Mouse (Mus musculus) olfactory bulb, adult 2 months (tissue): Measurements from ENCODE around the gene Cradd.

Experiments used
- CTCF ChIP-seq: fragments of 200-500 bp; IDR thresholded peaks from 2 replicates; pipeline ENCODE4 v1.5.1; 2012; ENCODE audit warnings: low read depth, mild to moderate bottlenecking, low read length, moderate library complexity; ENCODE audit not compliant: insufficient read depth
- POLR2A ChIP-seq: fragments of 200-500 bp; IDR thresholded peaks from 2 replicates; pipeline ENCODE4 v1.6.1; 2012; ENCODE audit warnings: mild to moderate bottlenecking, low read depth, low read length, moderate library complexity; ENCODE audit not compliant: insufficient read depth

DNA sequence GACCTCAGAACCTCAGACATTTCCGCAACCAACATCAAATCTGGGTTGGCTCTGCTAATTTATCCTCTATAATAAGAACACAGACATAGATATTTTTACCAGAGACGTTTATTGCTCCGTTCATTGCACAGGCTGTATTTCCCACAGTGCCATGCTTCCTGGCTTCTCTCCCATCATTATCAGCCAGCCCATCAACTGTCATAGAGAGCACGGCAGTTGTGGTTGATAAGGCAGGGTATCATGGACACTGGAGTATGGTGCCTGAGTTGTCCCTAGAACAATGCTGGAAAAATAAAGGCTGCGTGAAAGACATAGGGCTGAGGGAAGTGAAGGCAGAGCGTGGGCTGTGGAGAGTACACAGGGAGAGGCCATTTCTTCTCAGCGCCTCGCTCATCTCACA, 116.5 kb downstream of the Cradd start:
- no peak for TF ChIP-seq CTCF
- no peak for TF ChIP-seq POLR2A
